Mouse (Mus musculus) heart, adult 9 months (tissue): ENCODE results near the gene Dusp7.
A peak's percentile ranks its signal among the peaks of the same experiment; 100 is the strongest.

Experiments used
- DNase-seq, 2 experiments: peaks; one replicate each; pipeline ENCODE4 v3.0.0; 2022; ENCODE audit warnings: low spot score in 2 of 2

Gene Dusp7

DNA sequence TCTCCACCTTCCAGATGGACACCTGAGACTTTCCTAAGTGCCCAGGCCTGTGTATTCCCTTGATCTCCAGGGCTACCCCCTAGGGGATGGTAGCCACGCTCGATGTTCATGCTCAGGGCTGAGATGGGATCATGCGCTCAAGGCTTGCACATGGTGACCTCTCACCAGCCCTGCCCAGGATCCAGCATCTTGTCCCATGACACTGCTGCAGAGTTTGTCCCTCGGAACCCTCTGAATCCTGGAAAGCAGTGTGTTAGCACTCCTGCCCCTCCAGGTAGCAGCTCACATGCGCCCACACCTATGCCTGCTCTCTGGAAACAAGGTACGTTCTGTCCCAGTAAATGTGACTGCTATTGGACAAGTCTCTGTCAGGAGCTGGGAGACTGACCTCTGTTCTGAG is 13.6 kb upstream of the Dusp7 start:
- no peak for DNase-seq

DNA sequence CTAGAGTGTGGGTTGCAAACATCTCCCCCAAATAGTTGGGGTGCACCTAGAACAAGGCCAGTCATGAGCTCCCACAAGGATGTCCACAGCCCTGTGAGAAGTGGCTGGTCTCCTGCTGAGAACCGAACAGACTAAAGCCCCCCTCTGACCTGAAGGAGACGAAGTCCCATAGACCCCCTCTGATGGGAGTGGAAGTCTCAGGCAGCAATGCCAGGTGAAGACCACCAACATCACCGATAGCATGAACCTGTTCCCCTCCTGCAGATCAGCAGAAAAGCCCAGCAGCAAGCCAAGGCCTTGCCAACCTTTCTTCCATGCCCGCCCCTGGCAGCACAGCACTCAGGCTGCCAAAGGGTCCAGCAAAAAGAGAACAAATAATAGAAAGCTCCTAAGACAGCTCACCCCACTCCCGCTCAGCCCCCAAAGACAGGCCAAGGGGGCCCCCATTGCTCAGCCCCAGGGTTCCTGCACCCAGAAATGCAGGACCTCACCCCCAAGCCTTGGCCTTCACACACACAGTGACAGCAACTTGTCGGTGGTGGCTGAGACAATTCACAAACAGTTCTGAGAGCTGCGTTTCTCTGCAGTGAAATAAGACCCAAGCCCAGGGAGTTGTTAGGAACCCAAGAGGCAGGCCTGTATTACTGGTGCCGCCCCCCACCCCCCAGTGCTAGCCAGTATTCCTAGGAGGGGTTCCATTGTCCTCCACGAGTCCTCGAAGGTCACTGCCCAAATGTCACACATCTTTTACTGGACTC is 13.0 kb upstream of the Dusp7 start:
- DNase-seq: no peak

GRCm38 (mm10) chr9:106355975-106356286 is 12.5 kb upstream of the Dusp7 start:
- DNase-seq: no peak

GRCm38 (mm10) chr9:106356323-106356844 is 12.0 kb upstream of the Dusp7 start:
- DNase-seq: no peak

- no peak for DNase-seq
Observed at GRCm38 (mm10) chr9:106357167-106357566, 11.3 kb upstream of the Dusp7 start.

DNA sequence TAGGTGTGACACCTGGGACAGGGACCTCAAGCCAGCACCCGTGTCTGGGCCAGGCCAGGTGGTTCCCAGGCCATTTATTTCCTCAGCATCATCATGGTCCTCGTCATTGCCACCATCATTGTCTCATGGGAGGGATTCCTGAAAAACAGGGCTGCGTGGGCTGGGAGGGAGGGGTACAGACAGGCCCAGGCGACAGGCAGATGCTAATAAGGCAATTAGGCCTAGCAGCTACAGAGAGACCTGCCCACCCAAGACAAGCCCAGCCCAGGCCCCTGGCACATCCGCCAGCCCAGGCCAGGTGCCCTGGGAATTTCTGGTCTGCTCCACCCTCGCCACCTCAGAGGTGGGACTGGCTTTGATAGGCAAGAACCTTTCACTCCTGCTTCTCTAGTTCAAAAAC is 9.1 kb upstream of the Dusp7 start:
- DNase-seq: no peak

DNA sequence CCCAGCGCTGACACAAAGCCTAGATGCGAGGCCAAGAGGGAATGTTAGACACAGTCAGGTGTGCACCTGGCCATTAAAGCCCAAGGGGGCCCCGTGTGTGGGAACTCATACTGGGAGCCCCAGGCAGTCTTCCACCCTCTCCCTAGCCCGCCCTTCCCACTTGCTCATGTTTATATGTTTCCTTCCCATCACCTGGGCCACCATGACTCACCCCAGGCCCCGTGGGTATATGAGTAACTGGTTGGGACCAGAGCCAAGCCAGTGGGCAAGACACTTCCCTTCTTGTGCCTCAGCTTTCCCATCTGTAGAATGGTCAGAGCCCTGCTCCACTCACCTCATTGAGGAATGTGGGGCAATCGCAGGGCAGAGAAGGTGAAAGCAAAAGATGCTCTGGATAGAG is 7.3 kb upstream of the Dusp7 start:
- no peak for DNase-seq

- DNase-seq: no peak
Observed at GRCm38 (mm10) chr9:106365333-106365732, 3.1 kb upstream of the Dusp7 start.

DNA sequence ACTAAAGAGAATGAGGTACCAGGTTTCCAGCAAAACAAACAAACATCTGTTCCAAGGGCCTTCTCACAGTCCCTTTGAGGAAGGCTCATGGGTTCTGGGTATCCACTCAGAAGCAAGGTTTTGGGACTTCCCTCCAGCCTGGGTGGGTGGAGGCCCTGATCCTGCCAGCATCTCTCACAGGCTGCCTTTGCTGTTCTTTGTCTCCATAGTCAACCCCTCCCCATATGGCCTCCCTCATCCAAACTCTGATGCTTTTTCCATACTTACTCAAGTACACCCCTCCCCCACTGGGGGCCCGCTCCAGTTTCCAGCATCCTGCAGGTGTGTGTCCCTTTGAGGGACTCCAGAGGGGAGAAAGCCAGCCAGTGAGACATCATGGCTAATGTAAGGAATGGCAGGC is 2.2 kb upstream of the Dusp7 start:
- DNase-seq: no peak

GRCm38 (mm10) chr9:106367001-106367400 is 1.4 kb upstream of the Dusp7 start:
- DNase-seq: no peak

GRCm38 (mm10) chr9:106367592-106368111 is 780 bp upstream of the Dusp7 start:
- peak; percentile 99 for DNase-seq

DNA sequence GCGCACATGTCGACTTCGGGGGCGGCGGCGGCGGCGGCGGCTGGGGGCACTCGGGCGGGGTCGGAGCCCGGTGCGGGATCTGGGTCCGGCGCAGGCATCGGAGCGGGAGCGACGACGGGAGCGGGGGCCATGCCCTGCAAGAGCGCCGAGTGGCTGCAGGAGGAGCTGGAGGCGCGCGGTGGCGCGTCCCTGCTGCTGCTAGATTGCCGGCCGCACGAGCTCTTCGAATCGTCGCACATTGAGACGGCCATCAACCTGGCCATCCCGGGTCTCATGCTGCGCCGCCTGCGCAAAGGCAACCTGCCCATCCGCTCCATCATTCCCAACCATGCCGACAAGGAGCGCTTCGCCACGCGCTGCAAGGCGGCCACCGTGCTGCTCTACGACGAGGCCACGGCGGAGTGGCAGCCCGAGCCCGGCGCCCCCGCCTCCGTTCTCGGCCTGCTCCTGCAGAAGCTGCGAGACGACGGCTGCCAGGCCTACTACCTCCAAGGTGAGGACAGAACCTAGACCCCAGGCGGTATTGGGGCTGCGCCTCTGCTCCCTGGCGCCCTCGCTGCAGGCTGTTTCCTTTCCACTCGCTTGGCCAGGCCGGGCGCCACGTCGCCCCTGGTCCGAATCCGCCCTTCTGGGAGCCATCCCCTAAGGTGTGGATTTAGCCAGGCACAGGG is 534 bp downstream of the Dusp7 start:
- no peak for DNase-seq

DNA sequence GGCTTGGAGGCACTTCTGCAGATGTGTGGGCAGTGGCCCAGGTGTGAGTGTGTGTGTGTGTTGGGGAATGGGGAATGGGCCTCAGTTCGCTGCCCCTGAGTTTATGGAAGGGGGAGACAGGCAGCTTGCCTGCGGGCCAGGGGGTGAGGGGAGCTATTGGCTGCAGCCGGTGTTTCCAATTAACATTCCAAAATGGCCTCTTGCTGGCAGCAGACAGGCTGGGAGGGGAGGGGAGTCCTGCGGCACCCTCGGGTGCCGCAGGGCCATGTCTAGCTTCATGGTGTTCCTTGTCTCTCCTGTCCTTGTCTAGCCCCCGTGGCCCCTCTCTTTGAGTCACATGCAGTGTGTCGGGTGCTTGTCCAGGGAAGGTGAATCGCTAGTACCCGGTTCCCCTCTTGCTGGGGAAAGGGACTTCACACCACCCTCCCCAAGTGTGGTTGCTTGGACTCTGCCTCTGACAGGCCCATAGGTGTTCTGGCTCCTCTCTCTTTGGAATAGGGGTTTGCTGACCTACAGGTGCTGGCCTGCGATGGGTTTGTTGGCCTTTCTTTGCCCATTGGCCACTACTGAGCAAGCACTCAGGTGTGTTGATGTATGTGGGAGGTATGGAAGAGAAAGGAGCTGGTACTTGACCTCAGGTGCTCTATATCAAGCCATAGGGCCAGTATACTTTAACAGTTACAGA is 1.5 kb downstream of the Dusp7 start:
- DNase-seq: peak; percentile 64 to 79

DNA sequence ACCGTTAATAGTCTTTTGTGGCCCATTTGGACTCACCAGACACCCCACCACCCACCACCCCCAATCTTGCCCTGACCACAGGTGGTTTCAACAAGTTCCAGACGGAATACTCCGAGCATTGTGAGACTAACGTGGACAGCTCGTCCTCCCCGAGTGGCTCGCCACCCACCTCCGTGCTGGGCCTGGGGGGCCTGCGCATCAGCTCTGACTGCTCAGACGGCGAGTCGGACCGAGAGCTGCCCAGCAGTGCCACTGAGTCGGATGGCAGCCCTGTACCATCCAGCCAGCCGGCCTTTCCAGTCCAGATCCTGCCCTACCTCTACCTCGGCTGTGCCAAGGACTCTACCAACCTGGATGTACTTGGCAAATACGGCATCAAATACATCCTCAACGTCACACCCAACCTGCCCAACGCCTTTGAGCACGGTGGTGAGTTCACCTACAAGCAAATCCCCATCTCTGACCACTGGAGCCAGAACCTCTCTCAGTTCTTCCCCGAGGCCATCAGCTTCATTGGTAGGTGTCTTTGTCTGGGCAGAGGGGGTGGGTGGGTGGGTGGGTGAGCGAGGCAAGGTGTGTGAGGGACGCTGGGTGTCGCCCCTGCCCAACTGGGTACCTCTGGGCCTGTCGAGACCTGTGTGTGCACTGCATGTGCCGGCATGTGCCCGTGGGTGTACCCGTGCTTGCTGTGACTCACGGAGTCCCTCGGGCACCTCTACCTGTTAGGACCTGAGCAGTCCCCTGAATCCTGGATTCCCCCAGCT is 2.4 kb downstream of the Dusp7 start:
- DNase-seq: no peak

- DNase-seq: peak in 1 of 2 experiments; percentile 48
Observed at GRCm38 (mm10) chr9:106371384-106371671, 2.9 kb downstream of the Dusp7 start.

DNA sequence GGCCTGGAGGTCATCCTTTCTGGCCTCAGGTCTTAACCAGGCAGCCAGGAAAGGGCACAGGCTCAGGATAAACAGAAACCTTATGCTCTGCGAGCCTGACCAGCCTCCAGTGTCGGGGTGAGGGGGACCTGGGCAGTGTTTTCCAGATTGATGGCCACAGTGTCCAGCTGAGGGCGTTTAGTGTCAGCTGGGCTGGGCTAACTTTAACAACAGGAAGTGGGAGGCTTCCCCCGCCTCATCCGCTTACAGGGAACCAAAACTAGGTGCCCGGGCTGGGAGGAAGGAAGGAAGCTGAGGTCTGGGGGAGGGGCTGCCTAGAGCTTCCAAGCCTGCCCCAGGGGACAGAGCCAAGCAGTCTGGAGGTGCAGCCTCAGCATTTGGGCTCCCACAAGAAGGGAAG is 3.3 kb downstream of the Dusp7 start:
- peak; percentile 95 to 97 for DNase-seq

DNA sequence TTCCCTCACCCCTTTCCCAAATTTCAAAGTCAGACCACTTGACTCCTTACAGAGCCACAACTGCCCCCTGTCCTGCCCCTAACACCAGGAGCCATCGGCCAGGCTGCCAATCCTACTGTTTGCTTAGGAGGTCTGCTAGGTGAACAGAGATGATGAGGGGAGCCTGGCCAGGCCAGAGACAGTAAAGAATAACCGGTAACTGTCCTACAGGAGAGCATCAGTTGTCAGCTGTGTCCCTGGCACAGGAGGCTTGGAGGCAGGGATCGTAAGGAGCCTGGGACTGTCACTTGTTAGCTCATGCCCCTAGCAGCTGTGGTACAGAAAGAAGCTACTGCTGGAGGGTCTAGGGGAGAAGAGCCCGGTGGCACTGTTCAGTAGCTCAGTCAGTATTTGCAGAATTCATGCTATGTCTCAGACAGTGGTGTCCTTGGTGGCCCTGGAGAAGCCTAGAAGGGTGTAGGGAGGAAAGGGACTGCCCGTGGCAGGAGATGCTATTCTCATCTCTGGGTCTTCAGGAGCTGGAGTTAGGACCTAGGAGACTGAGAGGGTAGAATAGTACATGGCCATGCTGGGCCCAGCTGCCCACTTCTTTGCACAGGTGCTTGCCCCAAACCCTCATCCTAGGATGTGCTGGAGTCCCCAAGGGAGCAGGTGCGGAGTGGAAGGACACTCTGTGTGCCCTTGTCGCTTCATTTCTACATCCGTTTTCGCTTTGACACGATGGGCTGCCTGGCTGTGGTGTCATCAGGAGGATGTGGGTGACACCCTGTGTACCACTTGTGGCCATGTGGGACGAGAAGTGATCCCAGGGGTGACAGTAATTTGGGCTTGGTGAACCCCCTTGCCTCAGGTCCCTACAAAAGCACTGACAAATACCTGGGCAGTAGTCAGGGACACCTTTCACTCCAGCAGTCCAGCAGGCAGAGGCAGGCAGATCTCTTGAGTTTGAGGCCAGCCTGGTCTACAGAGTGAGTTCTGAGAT is 4.3 kb downstream of the Dusp7 start:
- DNase-seq: no peak

- DNase-seq: no peak
Observed at GRCm38 (mm10) chr9:106373973-106374372, 5.5 kb downstream of the Dusp7 start.

DNA sequence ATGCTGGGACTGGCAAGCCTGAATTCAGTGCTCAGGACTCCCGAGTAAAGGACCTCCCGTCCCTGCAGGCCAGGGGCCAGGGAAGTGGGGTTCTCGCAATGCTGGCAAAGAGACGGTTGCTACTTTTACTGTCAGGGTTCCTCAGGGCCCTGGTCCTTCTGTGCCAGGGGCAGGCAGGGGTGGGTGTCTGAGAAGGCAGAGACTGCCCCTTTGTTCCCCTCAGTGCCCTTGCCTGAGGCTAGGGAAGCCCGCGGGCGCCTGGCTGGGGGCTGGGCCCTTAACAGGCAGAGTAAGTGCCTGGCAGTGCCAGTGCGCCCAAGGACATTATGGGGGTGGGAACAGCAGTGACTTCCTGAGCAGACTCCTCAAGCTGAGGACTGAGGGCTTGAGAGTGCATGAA is 8.8 kb downstream of the Dusp7 start:
- no peak for DNase-seq

DNA sequence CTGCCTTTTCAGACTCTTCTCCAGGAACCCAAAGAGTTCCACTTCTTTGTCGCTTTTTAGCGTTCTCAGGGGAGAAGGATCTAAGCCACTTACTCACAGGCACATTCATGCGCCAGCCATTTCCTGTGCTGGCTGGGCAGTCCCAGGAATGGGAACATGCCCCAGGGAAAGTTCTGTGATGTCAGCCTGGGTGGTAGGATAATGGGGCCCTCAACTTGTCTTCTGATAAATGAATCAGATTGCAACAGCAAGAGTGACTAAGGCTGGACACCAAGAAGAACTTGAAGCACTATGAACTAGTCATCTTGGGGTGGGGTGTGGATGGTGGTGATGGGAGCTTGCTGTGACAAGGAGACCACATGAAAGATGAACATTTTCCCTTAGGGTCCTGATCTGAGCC is 9.6 kb downstream of the Dusp7 start:
- DNase-seq: no peak

GRCm38 (mm10) chr9:106378753-106379152 is 10.3 kb downstream of the Dusp7 start:
- DNase-seq: no peak
